Mouse (Mus musculus) B cell, adult (primary cell): ENCODE data around the gene Zfand5. TPM values are rescaled to one million over a fixed set of nuclear protein-coding genes. Genes with fewer than 3 reads are reported as not detected.

ENCODE experiments used
- total RNA-seq: library from RNA; stranded (reverse); gene quantifications from 4 replicates; pipeline ENCODE4 v1.2.4, GENCODE M21; 2023; ENCODE audit not compliant: inconsistent age

Zfand5 gene
- 128 to 146 TPM (median 137 TPM) in 4 replicates for total RNA-seq

DNA sequence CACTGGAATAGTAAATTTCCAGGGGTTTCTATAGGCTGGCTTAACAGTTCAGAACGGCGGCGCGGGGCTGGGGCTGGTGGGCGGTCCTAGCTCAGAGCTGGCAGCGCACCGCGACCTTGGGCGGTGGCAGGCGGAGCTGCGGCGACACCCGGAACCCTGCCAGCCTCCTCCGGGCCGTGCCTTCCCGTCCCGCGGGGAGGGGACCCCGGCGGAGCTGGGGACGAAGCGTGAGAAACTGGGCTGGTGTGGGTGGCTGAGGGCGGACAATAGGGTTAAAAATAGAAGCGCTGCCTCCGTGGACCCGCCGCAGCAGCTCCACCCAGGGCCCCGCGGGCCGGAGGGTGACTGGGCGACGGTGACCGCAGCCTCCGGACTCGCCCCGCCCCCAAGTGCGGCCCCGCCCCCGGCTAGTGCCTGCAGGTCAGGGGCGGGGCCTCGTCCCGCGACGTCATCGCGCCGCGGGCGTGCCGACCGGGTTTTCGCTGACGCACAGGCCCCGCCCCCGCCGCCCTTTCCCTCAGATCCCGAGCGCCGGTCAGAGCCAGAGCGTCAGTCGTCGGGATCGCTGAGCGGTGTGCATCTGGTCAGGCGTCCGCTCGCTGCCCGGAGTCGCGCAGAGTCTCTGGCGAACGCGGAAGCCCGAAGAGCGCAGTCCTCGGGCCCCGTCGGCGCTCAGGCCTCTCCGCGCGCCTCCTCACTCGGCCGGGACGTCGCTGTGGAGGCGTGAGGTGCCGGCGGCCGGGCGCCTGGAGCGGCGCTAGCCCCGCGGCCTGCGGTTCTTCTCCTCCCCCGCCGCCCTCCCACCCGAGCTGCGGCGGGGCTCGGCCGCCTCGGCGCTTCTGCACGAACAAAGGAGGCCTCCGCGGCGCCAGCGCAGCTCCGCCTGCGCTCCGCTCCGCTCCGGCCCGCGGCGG is at the start of gene Zfand5:
Gene Zfand5, plus strand, starts transcription at position 538 of the 914 bp plus-strand sequence.

Other genes starting within 250 kb of the Zfand5 start
- gene Gda, start 201.2 kb downstream of the Zfand5 start, total RNA-seq = 0.15 to 0.39 TPM (median 0.19 TPM) in 4 replicates